Comparison of ENCODE assay signal across 9 mouse cellular contexts in the genomic region with DNA sequence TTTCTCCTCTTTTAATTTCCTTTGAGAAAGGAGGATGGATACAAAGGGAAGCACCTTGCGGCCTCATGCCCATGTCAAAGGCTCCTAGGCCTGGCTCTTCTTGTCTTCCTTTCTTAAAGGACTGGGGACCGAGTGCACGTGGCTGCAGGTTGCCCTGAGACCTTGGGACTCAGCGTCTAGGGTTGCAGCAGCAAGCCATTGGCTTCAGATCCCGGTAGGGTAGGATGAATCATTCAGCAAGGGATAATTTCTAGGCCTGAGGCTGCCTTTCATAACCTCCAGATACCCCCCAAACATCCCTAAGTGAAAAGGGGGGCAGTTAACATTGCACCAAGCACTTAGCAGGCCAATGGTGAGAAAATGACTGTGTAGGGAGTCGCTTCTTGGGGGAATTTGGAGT. TPM values are rescaled to one million over a fixed set of nuclear protein-coding genes. Genes with fewer than 3 reads are reported as not detected.
A peak's percentile ranks its signal among the peaks of the same experiment; 100 is the strongest.
DNase-seq lines count a peak whose midpoint lies in the region; ATAC-seq and TF ChIP-seq lines count a peak whose summit lies in the region.
"Had no signal": no experiment of that assay in that cellular context is flagged by ENCODE, and none has a peak within 500 bp of the region (broad histone marks: within the 10 kb centered on the region; RNA-seq: fewer than 3 reads in every experiment).

No protein-coding gene starts in this region.

- ATAC-seq in lung, postnatal 0 days, result no peak
- ATAC-seq in limb, embryonic 13.5 days (ENCODE audit: low FRiP score, low read depth), result no peak
- no peak for ATAC-seq in stomach, embryonic 15.5 days (ENCODE audit: insufficient read depth, low FRiP score, low read depth)

- peaks cover 11% of the 10 kb centered on the region; the same call in 1 of the 2 replicates for H3K4me1 ChIP-seq in lung, postnatal 0 days (ENCODE audit: insufficient read depth, low read depth, low read length)
- 0 out of 2 replicates have a peak, but pooled peaks cover 3% of the 10 kb centered on the region for H3K4me1 ChIP-seq in limb, embryonic 13.5 days
- peaks cover 22% of the 10 kb centered on the region; the same call in 1 of the 2 replicates for H3K4me1 ChIP-seq in stomach, embryonic 15.5 days

- TF ChIP-seq EP300 in lung, postnatal 0 days (IDR thresholded peaks at IDR 0.05), result no peak

- H3K9me3 ChIP-seq in lung, postnatal 0 days (ENCODE audit: low read length), result no peaks in the 10 kb centered on the region
- no peaks in the 10 kb centered on the region for H3K9me3 ChIP-seq in limb, embryonic 13.5 days
- no peaks in the 10 kb centered on the region for H3K9me3 ChIP-seq in stomach, embryonic 15.5 days

- peak overlapping the region; percentile 35 for H3K4me3 ChIP-seq in lung, postnatal 0 days (ENCODE audit: low read depth, low read length)
- H3K4me3 ChIP-seq in limb, embryonic 13.5 days, result peak overlapping the region; percentile 25
- H3K4me3 ChIP-seq in stomach, embryonic 15.5 days (replicated peaks), result peak overlapping the region; percentile 32

- peak; percentile 67 for DNase-seq in adrenal gland, postnatal 14 days
- DNase-seq in adrenal gland, postnatal 10 days, result no peak
- no peak for DNase-seq in lung, postnatal 0 days (ENCODE audit: low spot score)
- DNase-seq in lung, postnatal 36 days, result no peak
- DNase-seq in c-Kit-positive CD71-positive TER-119-positive erythroid progenitor cells, embryonic 14.5 days (ENCODE audit: low spot score), result no peak
- DNase-seq in spleen, adult 12 weeks (ENCODE audit: low spot score), result no peak

- no peak for TF ChIP-seq CTCF in lung, postnatal 0 days (IDR thresholded peaks at IDR 0.05)

- WGBS in lung, postnatal 0 days, result 8% methylated on average over 6 of the region's 6 CpGs
- WGBS in limb, embryonic 13.5 days, result 8% methylated on average over 6 of the region's 6 CpGs
- WGBS in stomach, embryonic 15.5 days, result 15% methylated on average over 6 of the region's 6 CpGs

- peak overlapping the region; percentile 82 for H3K27ac ChIP-seq in lung, postnatal 0 days (ENCODE audit: low read length)
- H3K27ac ChIP-seq in limb, embryonic 13.5 days, result no peak overlapping the region
- H3K27ac ChIP-seq in stomach, embryonic 15.5 days, result peak overlapping the region; percentile 82

- peaks cover 17% of the 10 kb centered on the region; the same call in 1 of the 2 replicates for H3K27me3 ChIP-seq in lung, postnatal 0 days (replicated peaks; ENCODE audit: insufficient read depth, low read length)
- H3K27me3 ChIP-seq in limb, embryonic 13.5 days, result peaks cover 100% of the 10 kb centered on the region
- peaks cover 34% of the 10 kb centered on the region for H3K27me3 ChIP-seq in stomach, embryonic 15.5 days (replicated peaks)

- no peaks in the 10 kb centered on the region for H3K36me3 ChIP-seq in lung, postnatal 0 days (ENCODE audit: insufficient read depth, low read length)
- H3K36me3 ChIP-seq in limb, embryonic 13.5 days, result no peaks in the 10 kb centered on the region
- H3K36me3 ChIP-seq in stomach, embryonic 15.5 days, result no peaks in the 10 kb centered on the region

- H3K4me2 ChIP-seq in lung, postnatal 0 days (replicated peaks; ENCODE audit: low read depth, low read length), result peak overlapping the region; percentile 73
- peak overlapping the region; percentile 46 for H3K4me2 ChIP-seq in limb, embryonic 13.5 days (replicated peaks)
- peak overlapping the region; percentile 62 for H3K4me2 ChIP-seq in stomach, embryonic 15.5 days

- H3K9ac ChIP-seq in lung, postnatal 0 days (replicated peaks; ENCODE audit: low read depth), result peak overlapping the region; percentile 48
- no peak overlapping the region for H3K9ac ChIP-seq in limb, embryonic 13.5 days
- peak overlapping the region; percentile 14; the same call in 1 of the 2 replicates for H3K9ac ChIP-seq in stomach, embryonic 15.5 days

RNA-seq across cellular contexts. Expression of gene Hoxb4, which starts 7.0 kb away (rescaled TPM):
- total RNA-seq in adrenal gland, postnatal 14 days (2021), result 14.0 and 15.7 TPM in 2 replicates
- 10 to 100 TPM in 1 of 2 experiments, 1 to 10 TPM in 1; 8.4 to 15.9 TPM for total RNA-seq in adrenal gland, postnatal 10 days (2021)
- polyA plus RNA-seq in lung, postnatal 0 days (2015; fragmentation: Nextera tagmentation; extraction: Ambion mirVana), result 2.6 and 3.0 TPM in 2 replicates
- 0.36 and 0.50 TPM in 2 replicates for polyA plus RNA-seq in limb, embryonic 13.5 days (2015; fragmentation: Nextera tagmentation; extraction: Ambion mirVana)
- polyA plus RNA-seq in stomach, embryonic 15.5 days (2015; fragmentation: Nextera tagmentation; extraction: Ambion mirVana), result 3.4 and 3.6 TPM in 2 replicates

RNA-seq across cellular contexts. Expression of gene Hoxb5, which starts 8.0 kb away (rescaled TPM):
- total RNA-seq in adrenal gland, postnatal 14 days (2021), result 17.1 and 18.7 TPM in 2 replicates
- total RNA-seq in adrenal gland, postnatal 10 days (2021), result 10 to 100 TPM; 12.1 to 17.1 TPM
- 16.8 and 17.3 TPM in 2 replicates for polyA plus RNA-seq in lung, postnatal 0 days (2015; fragmentation: Nextera tagmentation; extraction: Ambion mirVana)
- polyA plus RNA-seq in limb, embryonic 13.5 days (2015; fragmentation: Nextera tagmentation; extraction: Ambion mirVana), result 0.97 and 1.5 TPM in 2 replicates
- polyA plus RNA-seq in stomach, embryonic 15.5 days (2015; fragmentation: Nextera tagmentation; extraction: Ambion mirVana), result 17.6 and 17.9 TPM in 2 replicates
- polyA plus RNA-seq: C2C12 had no signal

RNA-seq across cellular contexts. Expression of gene Hoxb3, which starts 12.0 kb away (rescaled TPM):
- total RNA-seq in adrenal gland, postnatal 14 days (2021), result 17.1 and 26.0 TPM in 2 replicates
- total RNA-seq in adrenal gland, postnatal 10 days (2021), result 10 to 100 TPM; 13.7 to 24.8 TPM
- 1.5 and 2.2 TPM in 2 replicates for polyA plus RNA-seq in lung, postnatal 0 days (2015; fragmentation: Nextera tagmentation; extraction: Ambion mirVana)
- 0.17 and 0.55 TPM in 2 replicates for polyA plus RNA-seq in limb, embryonic 13.5 days (2015; fragmentation: Nextera tagmentation; extraction: Ambion mirVana)
- polyA plus RNA-seq in stomach, embryonic 15.5 days (2015; fragmentation: Nextera tagmentation; extraction: Ambion mirVana), result 2.5 and 2.7 TPM in 2 replicates
- polyA plus RNA-seq: C2C12 had no signal

RNA-seq across cellular contexts. Expression of gene Hoxb6, which starts 18.8 kb away (rescaled TPM):
- total RNA-seq in adrenal gland, postnatal 14 days (2021), result 35.7 and 39.8 TPM in 2 replicates
- 10 to 100 TPM; 23.6 to 29.8 TPM for total RNA-seq in adrenal gland, postnatal 10 days (2021)
- 7.3 and 7.4 TPM in 2 replicates for polyA plus RNA-seq in lung, postnatal 0 days (2015; fragmentation: Nextera tagmentation; extraction: Ambion mirVana)
- 0.59 and 1.4 TPM in 2 replicates for polyA plus RNA-seq in limb, embryonic 13.5 days (2015; fragmentation: Nextera tagmentation; extraction: Ambion mirVana)
- polyA plus RNA-seq in stomach, embryonic 15.5 days (2015; fragmentation: Nextera tagmentation; extraction: Ambion mirVana), result 7.5 and 10.7 TPM in 2 replicates

RNA-seq across cellular contexts. Expression of gene Hoxb7, which starts 24.7 kb away (rescaled TPM):
- 34.3 and 37.8 TPM in 2 replicates for total RNA-seq in adrenal gland, postnatal 14 days (2021)
- 10 to 100 TPM; 27.3 to 27.7 TPM for total RNA-seq in adrenal gland, postnatal 10 days (2021)
- polyA plus RNA-seq in lung, postnatal 0 days (2015; fragmentation: Nextera tagmentation; extraction: Ambion mirVana), result 1.3 and 1.9 TPM in 2 replicates
- polyA plus RNA-seq in limb, embryonic 13.5 days (2015; fragmentation: Nextera tagmentation; extraction: Ambion mirVana), result 2.0 and 2.2 TPM in 2 replicates
- 7.0 and 9.1 TPM in 2 replicates for polyA plus RNA-seq in stomach, embryonic 15.5 days (2015; fragmentation: Nextera tagmentation; extraction: Ambion mirVana)
